Mouse (Mus musculus) ES-Bruce4 (cell line): ENCODE measurements around the gene Dnlz.

Experiments used
- CTCF ChIP-seq: IDR thresholded peaks from one replicate; pipeline ENCODE4 v1.8.1; 2011; ENCODE audit warnings: low read depth, low read length
- POLR2A ChIP-seq: IDR thresholded peaks from one replicate; pipeline ENCODE4 v1.8.1; 2011; ENCODE audit warnings: low read length; ENCODE audit not compliant: insufficient read depth

GRCm38 (mm10) chr2:26360772-26361171 is 8.9 kb upstream of the Dnlz start, which contains the start of gene Card9:
- TF ChIP-seq CTCF = no peak
- TF ChIP-seq POLR2A = no peak
